Mouse (Mus musculus): Measurements from ENCODE around the gene St6gal2. TPM values are rescaled to one million over a fixed set of nuclear protein-coding genes. Genes with fewer than 3 reads are reported as not detected.

Gene St6gal2
- total and polyA plus RNA-seq, 3 experiments = not detected

DNA sequence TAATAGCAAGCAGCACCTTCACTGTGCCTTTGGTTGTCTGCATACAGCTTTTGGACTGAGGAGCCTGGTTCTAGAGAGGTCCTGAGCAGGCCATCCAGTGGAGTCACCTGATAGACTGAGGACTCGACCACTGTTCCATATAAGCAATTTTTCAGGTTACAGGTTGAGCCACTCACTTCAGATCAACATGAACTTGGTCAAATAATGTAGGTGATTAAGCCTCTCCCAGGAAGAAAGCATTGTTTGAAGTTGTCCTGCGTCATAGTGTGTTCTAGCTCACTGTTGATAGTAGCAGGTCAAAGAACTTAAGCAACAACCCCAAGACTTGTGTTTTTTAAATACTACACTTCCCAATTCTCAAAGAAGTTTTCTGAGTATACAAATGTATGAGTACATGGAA, 5.8 kb downstream of the St6gal2 start:
- DNase-seq (ENCODE audit: low read depth, low spot score) = no peak
- no peaks in the 10 kb centered on the region for H3K9me3 ChIP-seq (replicated peaks; ENCODE audit: insufficient read depth, low read length)
- H3K27me3 ChIP-seq (ENCODE audit: control insufficient read depth in 1 of 2, insufficient read depth in 2 of 2, low read length in 2 of 2) = no peaks in the 10 kb centered on the region
- no peak overlapping the region for H3K9ac ChIP-seq (ENCODE audit: control insufficient read depth, low read depth, low read length, poor library complexity, severe bottlenecking)
- H3K4me3 ChIP-seq (ENCODE audit: control insufficient read depth in 1 of 2, insufficient read depth in 1 of 2, low read depth in 2 of 2, low read length in 2 of 2) = no peak overlapping the region
- no peak for TF ChIP-seq ZKSCAN1 (IDR thresholded peaks at IDR 0.05; ENCODE audit: low read depth, low read length)
- no peak for TF ChIP-seq CHD1 (IDR thresholded peaks at IDR 0.05; ENCODE audit: low read depth, low read length)
- no peak for TF ChIP-seq JUND (IDR thresholded peaks at IDR 0.05; ENCODE audit: low read depth, low read length)
- TF ChIP-seq ZNF384 (IDR thresholded peaks at IDR 0.05; ENCODE audit: low read depth, low read length) = no peak
- no peak for TF ChIP-seq HCFC1 (IDR thresholded peaks at IDR 0.05; ENCODE audit: low read depth, low read length)
- no peak for TF ChIP-seq SMC3 (IDR thresholded peaks at IDR 0.05; ENCODE audit: low read depth, low read length)
- no peak for TF ChIP-seq ZC3H11A (IDR thresholded peaks at IDR 0.05; ENCODE audit: low read depth, low read length)
- no peak for TF ChIP-seq GABPA (IDR thresholded peaks at IDR 0.05; ENCODE audit: low read depth, low read length)
- no peak overlapping the region for H3K27ac ChIP-seq (ENCODE audit: control insufficient read depth, low read depth, low read length)
- H3K4me1 ChIP-seq (ENCODE audit: control insufficient read depth in 1 of 2, insufficient read depth in 2 of 2, low read length in 2 of 2) = no peaks in the 10 kb centered on the region
- no peaks in the 10 kb centered on the region for H3K79me2 ChIP-seq (ENCODE audit: control insufficient read depth, insufficient read depth, low read length, poor library complexity)
- H3K36me3 ChIP-seq (ENCODE audit: control insufficient read depth in 1 of 2, insufficient read depth in 2 of 2, low read length in 2 of 2) = no peaks in the 10 kb centered on the region

DNA sequence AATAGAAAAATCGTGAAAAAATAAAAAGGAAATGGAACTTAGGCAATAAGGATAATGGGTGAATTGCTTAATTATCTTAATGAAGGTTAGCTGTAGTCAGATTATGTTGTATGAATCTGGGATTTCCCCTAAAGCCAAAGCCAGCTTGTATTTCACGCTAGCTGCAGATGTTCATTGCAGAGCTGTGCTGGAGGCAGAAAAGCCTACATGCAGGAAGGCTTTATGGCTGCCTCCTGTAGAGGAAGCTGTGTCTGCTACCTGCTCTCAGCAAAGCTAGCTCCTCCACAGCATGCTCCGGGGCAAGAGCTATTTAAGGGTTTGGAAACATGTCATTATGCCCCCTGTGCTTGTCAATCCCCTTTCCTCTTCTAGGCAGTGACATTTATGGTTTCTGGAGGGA, 9.3 kb downstream of the St6gal2 start:
- Histone ChIP-seq H3K36me3 (ENCODE audit: control insufficient read depth in 1 of 2, insufficient read depth in 2 of 2, low read length in 2 of 2) (no peaks in the 10 kb centered on the region), H3K4me1 (ENCODE audit: control insufficient read depth in 1 of 2, insufficient read depth in 2 of 2, low read length in 2 of 2) (no peaks in the 10 kb centered on the region), H3K27me3 (ENCODE audit: control insufficient read depth in 1 of 2, insufficient read depth in 2 of 2, low read length in 2 of 2) (no peaks in the 10 kb centered on the region), H3K79me2 (ENCODE audit: control insufficient read depth, insufficient read depth, low read length, poor library complexity) (no peaks in the 10 kb centered on the region), H3K9ac (ENCODE audit: control insufficient read depth, low read depth, low read length, poor library complexity, severe bottlenecking) (no peak overlapping the region), H3K4me3 (ENCODE audit: control insufficient read depth in 1 of 2, insufficient read depth in 1 of 2, low read depth in 2 of 2, low read length in 2 of 2) (no peak overlapping the region), H3K27ac (ENCODE audit: control insufficient read depth, low read depth, low read length) (no peak overlapping the region), H3K9me3 (replicated peaks; ENCODE audit: insufficient read depth, low read length) (no peaks in the 10 kb centered on the region)
- TF ChIP-seq MXI1 (IDR thresholded peaks at IDR 0.05; ENCODE audit: low read depth, low read length) (no peak), E2F4 (IDR thresholded peaks at IDR 0.05; ENCODE audit: borderline replicate concordance, low read depth, low read length) (no peak), CHD2 (IDR thresholded peaks at IDR 0.05; ENCODE audit: low read length) (no peak), POLR2AphosphoS2 (IDR thresholded peaks at IDR 0.05; ENCODE audit: low read length) (no peak), ZNF384 (IDR thresholded peaks at IDR 0.05; ENCODE audit: low read depth, low read length) (no peak), ELF1 (IDR thresholded peaks at IDR 0.05; ENCODE audit: low read depth, low read length) (no peak), BHLHE40 (IDR thresholded peaks at IDR 0.05; ENCODE audit: borderline replicate concordance, low read depth, low read length) (no peak), NRF1 (IDR thresholded peaks at IDR 0.05; ENCODE audit: insufficient read depth, low read depth, low read length, poor library complexity, severe bottlenecking) (no peak), NELFE (IDR thresholded peaks at IDR 0.05; ENCODE audit: low read depth, low read length) (no peak), HCFC1 (IDR thresholded peaks at IDR 0.05; ENCODE audit: low read depth, low read length) (no peak), CHD1 (IDR thresholded peaks at IDR 0.05; ENCODE audit: low read depth, low read length) (no peak), RAD21 (IDR thresholded peaks at IDR 0.05; ENCODE audit: low read depth, low read length) (no peak), SIN3A (IDR thresholded peaks at IDR 0.05; ENCODE audit: low read length) (no peak), MAX (IDR thresholded peaks at IDR 0.05; ENCODE audit: low read length) (no peak), POLR2A (IDR thresholded peaks at IDR 0.05; ENCODE audit: control insufficient read depth in 1 of 2, insufficient read depth in 1 of 2, low read depth in 1 of 2, low read length in 2 of 2, poor library complexity in 1 of 2) (no peak)
- DNase-seq (ENCODE audit: low read depth, low spot score) = no peak
